Mouse (Mus musculus): ENCODE results near the gene Acyp2. TPM values are rescaled to one million over a fixed set of nuclear protein-coding genes. Genes with fewer than 3 reads are reported as not detected.

Acyp2 gene
- polyA plus RNA-seq, 1 experiment: 4.8 TPM

- Histone ChIP-seq H3K36me3 (ENCODE audit: control insufficient read depth, insufficient read depth) (no peaks in the 10 kb centered on the region), H3K27me3 (ENCODE audit: control insufficient read depth, insufficient read depth, insufficient read length) (no peaks in the 10 kb centered on the region), H3K79me3 (ENCODE audit: low read depth) (no peaks in the 10 kb centered on the region), H3K4me3 (ENCODE audit: insufficient read depth, poor library complexity, severe bottlenecking) (no peak overlapping the region), H3ac (ENCODE audit: control insufficient read depth, insufficient read length, low read depth) (no peak overlapping the region), H3K79me2 (ENCODE audit: control insufficient read depth, insufficient read depth) (no peaks in the 10 kb centered on the region)
- no peak for TF ChIP-seq MYOG (IDR thresholded peaks at IDR 0.05; ENCODE audit: control insufficient read depth, extremely low read depth, insufficient read length)
- no peak for TF ChIP-seq CEBPB (IDR thresholded peaks at IDR 0.05; ENCODE audit: low read depth)
- TF ChIP-seq CTCF (IDR thresholded peaks at IDR 0.05; ENCODE audit: control insufficient read depth, insufficient read depth, insufficient read length): no peak
- TF ChIP-seq FOSL1 (IDR thresholded peaks at IDR 0.05; ENCODE audit: insufficient read depth, low read length, poor library complexity, severe bottlenecking): no peak
- no peak for TF ChIP-seq MAX (IDR thresholded peaks at IDR 0.05)
- no peak for TF ChIP-seq MYOD1 (IDR thresholded peaks at IDR 0.05; ENCODE audit: control insufficient read depth, insufficient read length, low read depth)
- TF ChIP-seq USF1 (IDR thresholded peaks at IDR 0.05; ENCODE audit: low read depth): no peak
These were observed 69.4 kb downstream of the Acyp2 start for GRCm38 (mm10) chr11:30580008-30580407.

GRCm38 (mm10) chr11:30578931-30579330 is 70.5 kb downstream of the Acyp2 start:
- no peak for TF ChIP-seq MAX (IDR thresholded peaks at IDR 0.05)
- TF ChIP-seq MYOD1 (IDR thresholded peaks at IDR 0.05; ENCODE audit: control insufficient read depth, insufficient read length, low read depth): no peak
- TF ChIP-seq CEBPB (IDR thresholded peaks at IDR 0.05; ENCODE audit: low read depth): no peak
- no peak for TF ChIP-seq MYOG (IDR thresholded peaks at IDR 0.05; ENCODE audit: control insufficient read depth, extremely low read depth, insufficient read length)
- no peak for TF ChIP-seq CTCF (IDR thresholded peaks at IDR 0.05; ENCODE audit: control insufficient read depth, insufficient read depth, insufficient read length)
- TF ChIP-seq FOSL1 (IDR thresholded peaks at IDR 0.05; ENCODE audit: insufficient read depth, low read length, poor library complexity, severe bottlenecking): no peak
- no peak for TF ChIP-seq USF1 (IDR thresholded peaks at IDR 0.05; ENCODE audit: low read depth)

GRCm38 (mm10) chr11:30572790-30573395 is 76.5 kb downstream of the Acyp2 start:
- Histone ChIP-seq H3K36me3 (ENCODE audit: control insufficient read depth, insufficient read depth) (no peaks in the 10 kb centered on the region), H3K79me2 (ENCODE audit: control insufficient read depth, insufficient read depth) (no peaks in the 10 kb centered on the region), H3K4me3 (ENCODE audit: insufficient read depth, poor library complexity, severe bottlenecking) (no peak overlapping the region), H3K27me3 (ENCODE audit: control insufficient read depth, insufficient read depth, insufficient read length) (no peaks in the 10 kb centered on the region), H3ac (ENCODE audit: control insufficient read depth, insufficient read length, low read depth) (no peak overlapping the region), H3K79me3 (ENCODE audit: low read depth) (no peaks in the 10 kb centered on the region)
- TF ChIP-seq USF1 (IDR thresholded peaks at IDR 0.05; ENCODE audit: low read depth): no peak
- TF ChIP-seq MYOG (IDR thresholded peaks at IDR 0.05; ENCODE audit: control insufficient read depth, extremely low read depth, insufficient read length): no peak
- no peak for TF ChIP-seq MYOD1 (IDR thresholded peaks at IDR 0.05; ENCODE audit: control insufficient read depth, insufficient read length, low read depth)
- TF ChIP-seq MAX (IDR thresholded peaks at IDR 0.05): no peak
- no peak for TF ChIP-seq FOSL1 (IDR thresholded peaks at IDR 0.05; ENCODE audit: insufficient read depth, low read length, poor library complexity, severe bottlenecking)
- no peak for TF ChIP-seq CEBPB (IDR thresholded peaks at IDR 0.05; ENCODE audit: low read depth)
- no peak for TF ChIP-seq CTCF (IDR thresholded peaks at IDR 0.05; ENCODE audit: control insufficient read depth, insufficient read depth, insufficient read length)

More at GRCm38 (mm10) chr11:30578931-30579330, 70.5 kb downstream of the Acyp2 start:
- Histone ChIP-seq H3K79me3 (ENCODE audit: low read depth) (no peaks in the 10 kb centered on the region), H3K36me3 (ENCODE audit: control insufficient read depth, insufficient read depth) (no peaks in the 10 kb centered on the region), H3K27me3 (ENCODE audit: control insufficient read depth, insufficient read depth, insufficient read length) (no peaks in the 10 kb centered on the region), H3ac (ENCODE audit: control insufficient read depth, insufficient read length, low read depth) (no peak overlapping the region), H3K4me3 (ENCODE audit: insufficient read depth, poor library complexity, severe bottlenecking) (no peak overlapping the region), H3K79me2 (ENCODE audit: control insufficient read depth, insufficient read depth) (no peaks in the 10 kb centered on the region)

- H3K79me2 ChIP-seq (ENCODE audit: control insufficient read depth, insufficient read depth): no peaks in the 10 kb centered on the region
- no peak overlapping the region for H3K4me3 ChIP-seq (ENCODE audit: insufficient read depth, poor library complexity, severe bottlenecking)
- no peak for TF ChIP-seq FOSL1 (IDR thresholded peaks at IDR 0.05; ENCODE audit: insufficient read depth, low read length, poor library complexity, severe bottlenecking)
- no peak for TF ChIP-seq MAX (IDR thresholded peaks at IDR 0.05)
- TF ChIP-seq CEBPB (IDR thresholded peaks at IDR 0.05; ENCODE audit: low read depth): no peak
- no peak for TF ChIP-seq MYOD1 (IDR thresholded peaks at IDR 0.05; ENCODE audit: control insufficient read depth, insufficient read length, low read depth)
- no peak for TF ChIP-seq USF1 (IDR thresholded peaks at IDR 0.05; ENCODE audit: low read depth)
- no peak for TF ChIP-seq CTCF (IDR thresholded peaks at IDR 0.05; ENCODE audit: control insufficient read depth, insufficient read depth, insufficient read length)
- no peak for TF ChIP-seq MYOG (IDR thresholded peaks at IDR 0.05; ENCODE audit: control insufficient read depth, extremely low read depth, insufficient read length)
- no peak overlapping the region for H3ac ChIP-seq (ENCODE audit: control insufficient read depth, insufficient read length, low read depth)
- H3K36me3 ChIP-seq (ENCODE audit: control insufficient read depth, insufficient read depth): no peaks in the 10 kb centered on the region
- no peaks in the 10 kb centered on the region for H3K27me3 ChIP-seq (ENCODE audit: control insufficient read depth, insufficient read depth, insufficient read length)
- H3K79me3 ChIP-seq (ENCODE audit: low read depth): no peaks in the 10 kb centered on the region
These were observed 78.8 kb downstream of the Acyp2 start for GRCm38 (mm10) chr11:30570568-30570967.

- H3K27me3 ChIP-seq (ENCODE audit: control insufficient read depth, insufficient read depth, insufficient read length): no peaks in the 10 kb centered on the region
- H3K4me3 ChIP-seq (ENCODE audit: insufficient read depth, poor library complexity, severe bottlenecking): no peak overlapping the region
- H3ac ChIP-seq (ENCODE audit: control insufficient read depth, insufficient read length, low read depth): no peak overlapping the region
- TF ChIP-seq MYOG (IDR thresholded peaks at IDR 0.05; ENCODE audit: control insufficient read depth, extremely low read depth, insufficient read length) (no peak), USF1 (IDR thresholded peaks at IDR 0.05; ENCODE audit: low read depth) (no peak), MAX (IDR thresholded peaks at IDR 0.05) (no peak), CEBPB (IDR thresholded peaks at IDR 0.05; ENCODE audit: low read depth) (no peak), MYOD1 (IDR thresholded peaks at IDR 0.05; ENCODE audit: control insufficient read depth, insufficient read length, low read depth) (no peak), FOSL1 (IDR thresholded peaks at IDR 0.05; ENCODE audit: insufficient read depth, low read length, poor library complexity, severe bottlenecking) (no peak), CTCF (IDR thresholded peaks at IDR 0.05; ENCODE audit: control insufficient read depth, insufficient read depth, insufficient read length) (no peak)
- no peaks in the 10 kb centered on the region for H3K36me3 ChIP-seq (ENCODE audit: control insufficient read depth, insufficient read depth)
- no peaks in the 10 kb centered on the region for H3K79me2 ChIP-seq (ENCODE audit: control insufficient read depth, insufficient read depth)
- no peaks in the 10 kb centered on the region for H3K79me3 ChIP-seq (ENCODE audit: low read depth)
These were observed 89.2 kb downstream of the Acyp2 start for GRCm38 (mm10) chr11:30560215-30560614.
